Mouse (Mus musculus): ENCODE results near the gene Lce1g. TPM values are rescaled to one million over a fixed set of nuclear protein-coding genes. Genes with fewer than 3 reads are reported as not detected.

The Lce1g gene
- polyA plus RNA-seq, 1 experiment from 2014 or later: not detected

Other genes with a start within 250 kb of the Lce1g start
- gene 2310046K23Rik, start 217.8 kb downstream of the Lce1g start, polyA plus RNA-seq (2015; fragmentation: Nextera tagmentation; extraction: Ambion mirVana): not detected in 2 replicates
- 0.05 and 0.10 TPM in 2 replicates for gene Ivl, start 178.6 kb downstream of the Lce1g start, polyA plus RNA-seq (2015; fragmentation: Nextera tagmentation; extraction: Ambion mirVana)
- gene Smcp, start 163.3 kb downstream of the Lce1g start, polyA plus RNA-seq (2015; fragmentation: Nextera tagmentation; extraction: Ambion mirVana): not detected in 2 replicates
- not detected in 2 replicates for gene 2210017I01Rik, start 144.8 kb downstream of the Lce1g start, polyA plus RNA-seq (2015; fragmentation: Nextera tagmentation; extraction: Ambion mirVana)
- not detected in 2 replicates for gene Lce6a, start 130.7 kb downstream of the Lce1g start, polyA plus RNA-seq (2015; fragmentation: Nextera tagmentation; extraction: Ambion mirVana)
- not detected in 2 replicates for gene Lce1a1, start 104.0 kb downstream of the Lce1g start, polyA plus RNA-seq (2015; fragmentation: Nextera tagmentation; extraction: Ambion mirVana)
- not detected in 2 replicates for gene Lce1b, start 95.4 kb downstream of the Lce1g start, polyA plus RNA-seq (2015; fragmentation: Nextera tagmentation; extraction: Ambion mirVana)
- gene Lce1a2, start 82.0 kb downstream of the Lce1g start, polyA plus RNA-seq (2015; fragmentation: Nextera tagmentation; extraction: Ambion mirVana): not detected in 2 replicates
- gene Lce1c, start 73.1 kb downstream of the Lce1g start, polyA plus RNA-seq (2015; fragmentation: Nextera tagmentation; extraction: Ambion mirVana): not detected in 2 replicates
- not detected in 2 replicates for gene Lce1d, start 65.1 kb downstream of the Lce1g start, polyA plus RNA-seq (2015; fragmentation: Nextera tagmentation; extraction: Ambion mirVana)
- not detected in 2 replicates for gene Lce1e, start 43.3 kb downstream of the Lce1g start, polyA plus RNA-seq (2015; fragmentation: Nextera tagmentation; extraction: Ambion mirVana)
- not detected in 2 replicates for gene Lce1f, start 32.0 kb downstream of the Lce1g start, polyA plus RNA-seq (2015; fragmentation: Nextera tagmentation; extraction: Ambion mirVana)
- gene Gm38119, start 13.2 kb downstream of the Lce1g start, polyA plus RNA-seq (2015; fragmentation: Nextera tagmentation; extraction: Ambion mirVana): not detected in 2 replicates
- gene Lce1h, start 12.7 kb upstream of the Lce1g start, polyA plus RNA-seq (2015; fragmentation: Nextera tagmentation; extraction: Ambion mirVana): not detected in 2 replicates
- not detected in 2 replicates for gene Lce1i, start 26.6 kb upstream of the Lce1g start, polyA plus RNA-seq (2015; fragmentation: Nextera tagmentation; extraction: Ambion mirVana)
- not detected in 2 replicates for gene Lce1j, start 38.2 kb upstream of the Lce1g start, polyA plus RNA-seq (2015; fragmentation: Nextera tagmentation; extraction: Ambion mirVana)
- not detected in 2 replicates for gene Lce1k, start 55.6 kb upstream of the Lce1g start, polyA plus RNA-seq (2015; fragmentation: Nextera tagmentation; extraction: Ambion mirVana)
- not detected in 2 replicates for gene Kprp, start 74.9 kb upstream of the Lce1g start, polyA plus RNA-seq (2015; fragmentation: Nextera tagmentation; extraction: Ambion mirVana)
- gene Lce1l, start 98.9 kb upstream of the Lce1g start, polyA plus RNA-seq (2015; fragmentation: Nextera tagmentation; extraction: Ambion mirVana): not detected in 2 replicates
- not detected in 2 replicates for gene 2310050C09Rik, start 117.9 kb upstream of the Lce1g start, polyA plus RNA-seq (2015; fragmentation: Nextera tagmentation; extraction: Ambion mirVana)
- gene Lce3a, start 173.9 kb upstream of the Lce1g start, polyA plus RNA-seq (2015; fragmentation: Nextera tagmentation; extraction: Ambion mirVana): not detected in 2 replicates
- gene Lce3b, start 180.6 kb upstream of the Lce1g start, polyA plus RNA-seq (2015; fragmentation: Nextera tagmentation; extraction: Ambion mirVana): not detected in 2 replicates
- gene Lce3c, start 192.1 kb upstream of the Lce1g start, polyA plus RNA-seq (2015; fragmentation: Nextera tagmentation; extraction: Ambion mirVana): not detected in 2 replicates
- gene Lce3d, start 205.1 kb upstream of the Lce1g start, polyA plus RNA-seq (2015; fragmentation: Nextera tagmentation; extraction: Ambion mirVana): not detected in 2 replicates
- gene Lce3e, start 214.7 kb upstream of the Lce1g start, polyA plus RNA-seq (2015; fragmentation: Nextera tagmentation; extraction: Ambion mirVana): not detected in 2 replicates
- not detected in 2 replicates for gene Lce3f, start 239.9 kb upstream of the Lce1g start, polyA plus RNA-seq (2015; fragmentation: Nextera tagmentation; extraction: Ambion mirVana)

Measured in liver, embryonic 13.5 days (tissue).